Mouse (Mus musculus) ES-E14 (cell line): ENCODE data around the gene Sele.

Source experiments
- CHD2 ChIP-seq: IDR thresholded peaks from 2 replicates; pipeline ENCODE4 v1.6.1; 2014; ENCODE audit warnings: mild to moderate bottlenecking, low read depth, low read length, inconsistent platforms
- MAFK ChIP-seq: IDR thresholded peaks from 2 replicates; pipeline ENCODE4 v1.6.1; 2014; ENCODE audit warnings: mild to moderate bottlenecking, low read depth, low read length, inconsistent platforms; ENCODE audit not compliant: insufficient read depth
- ZNF384 ChIP-seq: IDR thresholded peaks from 2 replicates; pipeline ENCODE4 v1.6.1; 2012; ENCODE audit warnings: low read depth, low read length, inconsistent platforms

DNA sequence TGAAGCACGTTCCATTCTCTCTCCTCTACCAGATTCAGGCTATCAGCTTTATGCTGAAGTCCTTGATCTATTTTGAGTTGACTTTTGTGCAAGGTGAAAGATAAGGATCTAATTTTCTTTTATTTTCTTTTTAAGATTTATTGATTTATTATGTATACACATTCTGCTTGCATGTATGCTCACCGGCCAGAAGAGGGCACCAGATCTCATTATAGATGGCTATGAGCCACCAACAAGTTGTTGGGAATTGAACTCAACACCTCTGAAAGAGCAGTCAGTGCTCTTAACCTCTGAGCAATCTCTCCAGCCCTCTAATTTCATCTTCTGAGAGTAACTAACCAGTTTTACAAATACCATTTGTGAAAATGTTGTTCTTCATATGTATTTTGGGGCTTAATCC is 38.8 kb upstream of the Sele start:
- TF ChIP-seq CHD2 = no peak
- no peak for TF ChIP-seq MAFK
- TF ChIP-seq ZNF384 = no peak
